Mouse (Mus musculus) midbrain, embryonic 11.5 days (tissue): Measurements from ENCODE around the gene Slc5a10. TPM values are rescaled to one million over a fixed set of nuclear protein-coding genes. Genes with fewer than 3 reads are reported as not detected.
"Not testable (repeated sequence)": the region's sequence is repeated elsewhere in the genome, so short reads cannot be mapped to it uniquely, and the experiment has no call there.

Source experiments
- ATAC-seq: fragments of 200-750 bp; cut with Nextera tagmentation; 2 replicates; pipeline ENCODE4 v1.8.0; 2017; ENCODE audit warnings: moderate TSS enrichment, moderate library complexity; ENCODE audit not compliant: low FRiP score
- DNase-seq: peaks from one replicate; pipeline ENCODE4 v3.0.0; 2015; ENCODE audit warnings: low spot score; ENCODE audit errors: missing footprints
- H3K27ac ChIP-seq: fragments of 300-500 bp; sonication (generic); 2 replicates; pipeline ENCODE4 v1.5.1; 2014; ENCODE audit warnings: low read depth, low read length
- H3K27me3 ChIP-seq: fragments of 300-500 bp; sonication (generic); 2 replicates; pipeline ENCODE4 v1.6.1; 2014; ENCODE audit warnings: mild to moderate bottlenecking, low read length, moderate library complexity, mixed read lengths; ENCODE audit not compliant: control insufficient read depth, insufficient read depth
- H3K36me3 ChIP-seq: fragments of 300-500 bp; sonication (generic); 2 replicates; pipeline ENCODE4 v1.6.1; 2014; ENCODE audit warnings: mild to moderate bottlenecking, low read length, moderate library complexity, mixed read lengths; ENCODE audit not compliant: control insufficient read depth, insufficient read depth
- H3K4me1 ChIP-seq: fragments of 300-500 bp; sonication (generic); 2 replicates; pipeline ENCODE4 v1.6.1; 2014; ENCODE audit warnings: low read length; ENCODE audit not compliant: control insufficient read depth, insufficient read depth
- H3K4me2 ChIP-seq: fragments of 300-500 bp; sonication (generic); 2 replicates; pipeline ENCODE4 v1.6.1; 2014; ENCODE audit warnings: mild to moderate bottlenecking, moderate library complexity
- H3K4me3 ChIP-seq: fragments of 300-500 bp; sonication (generic); 2 replicates; pipeline ENCODE4 v1.5.1; 2014; ENCODE audit warnings: low read depth, low read length
- H3K9ac ChIP-seq: fragments of 300-500 bp; sonication (generic); 2 replicates; pipeline ENCODE4 v1.6.1; 2014; ENCODE audit warnings: low read length
- H3K9me3 ChIP-seq: fragments of 300-500 bp; sonication (generic); 2 replicates; pipeline ENCODE4 v1.6.1; 2016; ENCODE audit warnings: low read length; ENCODE audit not compliant: control insufficient read depth
- WGBS: fragments of 180-500 bp; shearing (Covaris S2); extraction: QIAGEN DNeasy Blood & Tissue Kit; methylation state at CpG from one replicate; pipeline ENCODE4 v1.1.7; 2014; 5-methylcytosine and 5-hydroxymethylcytosine counted together
- polyA plus RNA-seq: library from polyadenylated mRNA; unstranded; fragments of >200 nt; fragmentation: Nextera tagmentation; extraction: Ambion mirVana; gene quantifications from 2 replicates; pipeline ENCODE4 v1.2.1, GENCODE M21; 2014

Gene Slc5a10
- polyA plus RNA-seq, 1 experiment from 2014 or later: not detected

DNA sequence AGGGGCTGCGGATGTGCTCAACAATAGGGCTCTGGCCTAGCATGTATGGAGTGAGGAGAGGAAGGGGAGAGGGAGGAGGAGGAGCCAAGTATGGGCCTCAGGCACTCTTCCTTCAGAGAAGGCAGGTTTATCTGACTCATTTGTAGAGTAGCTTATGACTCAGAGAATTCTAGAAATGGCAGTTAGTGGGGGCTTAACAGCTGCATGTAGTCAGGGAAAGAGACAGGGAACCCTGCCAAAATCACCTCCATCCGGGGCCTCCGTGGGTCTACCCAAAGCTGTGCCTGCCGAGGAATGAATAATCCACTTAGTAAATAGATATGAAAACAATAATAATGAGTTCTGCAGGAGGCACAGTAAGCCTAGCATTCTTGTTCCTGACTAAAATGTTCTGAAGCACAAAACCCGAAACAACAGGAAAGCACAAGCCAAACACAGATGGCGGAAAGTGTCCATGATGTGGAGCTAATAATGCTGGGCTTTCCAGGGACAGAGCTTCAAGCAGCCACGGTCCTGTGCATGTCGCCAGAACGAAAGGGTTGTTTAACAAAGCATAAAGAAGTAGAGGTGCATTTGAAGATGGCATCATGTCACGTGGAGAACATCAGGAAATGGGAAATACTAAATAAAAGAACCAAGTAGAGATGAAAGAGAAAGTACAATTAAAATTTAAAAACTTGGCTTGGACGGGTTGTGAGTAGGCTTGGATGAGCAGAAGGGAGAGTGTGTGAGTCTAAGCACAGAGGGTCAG lies 75.9 kb downstream of the Slc5a10 start:
- no peak overlapping the region for H3K4me3 ChIP-seq
- WGBS: 79% methylated on average over 11 of the region's 11 CpGs

DNA sequence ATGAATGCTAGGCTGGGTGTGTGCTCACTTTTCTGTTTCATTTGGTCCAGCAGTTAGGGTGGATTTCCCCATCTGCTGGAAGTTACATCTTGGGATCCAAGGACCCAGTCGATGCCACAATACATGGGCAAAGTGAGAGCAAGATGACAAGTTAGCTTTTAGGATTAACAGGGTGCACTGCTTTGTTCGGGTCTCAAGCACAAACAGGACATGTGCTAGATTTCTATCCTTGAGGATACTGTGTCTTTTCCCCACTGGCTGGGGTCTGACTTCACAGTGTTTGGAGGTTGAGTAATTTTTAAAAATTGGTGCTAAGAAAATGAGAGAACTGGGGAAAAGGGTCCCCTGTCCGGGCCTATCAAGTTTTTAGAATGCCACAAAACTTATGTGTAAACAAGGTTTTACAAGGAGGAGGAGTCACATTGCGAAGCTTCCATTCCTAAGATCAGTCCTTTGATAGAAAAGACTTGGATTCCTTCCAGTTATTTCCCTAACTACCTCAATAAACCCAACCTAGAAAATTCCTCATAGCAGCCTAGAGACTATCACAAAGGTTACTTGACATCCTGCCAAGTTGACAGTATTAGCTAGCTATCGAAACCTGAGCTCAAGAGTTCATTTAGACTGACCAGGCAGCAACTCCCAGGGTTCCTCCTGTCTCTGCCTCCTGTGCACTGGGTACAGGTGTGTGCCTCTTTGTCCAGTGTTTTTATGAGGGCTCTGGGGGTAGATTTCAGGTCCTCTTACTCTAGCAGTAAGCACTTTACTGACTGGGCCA lies 77.3 kb downstream of the Slc5a10 start:
- Histone ChIP-seq H3K9ac (no peak overlapping the region), H3K27me3 (no peaks in the 10 kb centered on the region), H3K36me3 (no peaks in the 10 kb centered on the region), H3K4me1 (no peaks in the 10 kb centered on the region), H3K4me2 (no peak overlapping the region), H3K4me3 (no peak overlapping the region), H3K27ac (no peak overlapping the region), H3K9me3 (no peaks in the 10 kb centered on the region)
- WGBS: 81% methylated on average over 5 of the region's 5 CpGs
- DNase-seq: no peak
- no peak for ATAC-seq

More for the DNA sequence above, 75.9 kb downstream of the Slc5a10 start:
- Histone ChIP-seq H3K27ac (no peak overlapping the region), H3K9ac (no peak overlapping the region), H3K27me3 (no peaks in the 10 kb centered on the region), H3K4me2 (no peak overlapping the region), H3K36me3 (no peaks in the 10 kb centered on the region), H3K4me1 (no peaks in the 10 kb centered on the region), H3K9me3 (no peaks in the 10 kb centered on the region)
- DNase-seq (no peak), ATAC-seq (no peak)

DNA sequence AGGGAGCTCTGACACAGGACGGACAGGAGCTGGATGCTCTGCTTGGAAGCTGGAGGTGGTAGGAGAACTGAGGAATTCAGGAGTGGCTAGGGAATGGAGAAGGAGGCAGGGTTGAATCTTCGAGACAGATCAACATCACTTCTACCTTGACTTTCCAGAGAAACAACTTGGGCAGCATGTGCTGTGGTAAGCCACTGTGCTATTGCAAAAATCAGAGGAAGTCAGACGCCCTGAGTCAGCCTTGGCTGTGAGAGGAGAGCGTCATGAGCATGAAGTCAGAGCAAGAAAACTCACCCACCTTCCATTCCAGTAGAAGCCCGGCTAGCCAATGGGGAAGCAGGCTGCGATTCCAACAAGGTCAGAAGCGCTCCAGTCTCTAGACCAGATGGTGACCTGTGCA lies 78.5 kb downstream of the Slc5a10 start:
- Histone ChIP-seq H3K27ac (no peak overlapping the region), H3K9me3 (no peaks in the 10 kb centered on the region), H3K4me1 (no peaks in the 10 kb centered on the region), H3K9ac (no peak overlapping the region), H3K36me3 (no peaks in the 10 kb centered on the region), H3K27me3 (no peaks in the 10 kb centered on the region), H3K4me3 (no peak overlapping the region), H3K4me2 (no peak overlapping the region)
- WGBS: 83% methylated on average over 7 of the region's 7 CpGs
- DNase-seq (no peak), ATAC-seq (no peak)

DNA sequence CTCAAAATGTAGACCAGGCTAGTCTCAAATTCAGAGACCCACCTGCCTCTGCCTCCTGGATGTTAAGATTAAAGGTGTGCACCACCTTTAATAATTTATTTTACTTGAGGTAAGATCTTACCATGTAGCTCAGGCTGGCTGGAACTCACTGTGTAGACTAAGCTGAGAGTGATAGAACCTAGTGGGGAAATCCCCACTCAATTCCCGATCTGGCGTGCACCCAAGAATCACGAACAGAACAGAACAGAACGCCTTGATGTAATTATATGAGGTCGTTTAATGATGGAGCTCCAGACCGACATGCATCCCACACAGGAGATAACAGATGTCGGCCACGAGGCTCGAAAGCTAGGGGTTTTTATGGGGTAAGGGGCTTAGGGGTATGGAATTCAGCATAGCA lies 80.0 kb downstream of the Slc5a10 start:
- not testable (repeated sequence) for H3K4me1 ChIP-seq, H3K36me3 ChIP-seq, H3K27ac ChIP-seq, H3K4me2 ChIP-seq, H3K27me3 ChIP-seq, H3K4me3 ChIP-seq, H3K9ac ChIP-seq, ATAC-seq, DNase-seq, H3K9me3 ChIP-seq
- 89% methylated on average over 9 of the region's 9 CpGs for WGBS

DNA sequence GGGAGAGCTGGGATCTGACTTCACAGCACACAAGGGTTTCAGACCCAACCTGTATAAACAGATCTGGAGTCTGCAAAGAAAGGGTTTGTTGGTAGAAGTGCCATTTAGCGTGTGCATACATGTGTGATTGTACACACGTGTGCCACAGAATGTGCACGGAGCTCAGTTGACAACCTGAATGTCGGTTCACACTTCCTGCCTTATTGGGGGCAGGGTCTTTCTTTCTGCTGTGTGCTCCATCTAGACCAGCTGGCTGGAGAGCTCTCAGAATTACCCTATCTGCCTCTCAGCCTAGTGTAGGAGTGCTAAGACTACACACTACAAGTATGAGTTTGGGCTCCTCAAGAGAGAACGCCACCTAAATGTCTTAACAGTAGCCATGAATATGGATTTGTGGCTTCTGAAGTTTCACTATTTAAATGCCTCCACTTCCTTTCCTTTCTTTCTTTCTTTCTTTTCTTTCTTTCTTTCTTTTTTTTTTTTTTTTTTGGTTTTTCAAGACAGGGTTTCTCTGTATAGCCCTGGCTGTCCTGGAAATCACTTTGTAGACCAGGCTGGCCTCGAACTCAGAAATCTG lies 80.9 kb downstream of the Slc5a10 start:
- WGBS: 88% methylated on average over 6 of the region's 6 CpGs
- Histone ChIP-seq H3K4me2 (no peak overlapping the region), H3K27me3 (no peaks in the 10 kb centered on the region), H3K4me1 (no peaks in the 10 kb centered on the region), H3K4me3 (no peak overlapping the region), H3K36me3 (no peaks in the 10 kb centered on the region), H3K27ac (no peak overlapping the region), H3K9me3 (no peaks in the 10 kb centered on the region), H3K9ac (no peak overlapping the region)
- DNase-seq: no peak
- no peak for ATAC-seq

DNA sequence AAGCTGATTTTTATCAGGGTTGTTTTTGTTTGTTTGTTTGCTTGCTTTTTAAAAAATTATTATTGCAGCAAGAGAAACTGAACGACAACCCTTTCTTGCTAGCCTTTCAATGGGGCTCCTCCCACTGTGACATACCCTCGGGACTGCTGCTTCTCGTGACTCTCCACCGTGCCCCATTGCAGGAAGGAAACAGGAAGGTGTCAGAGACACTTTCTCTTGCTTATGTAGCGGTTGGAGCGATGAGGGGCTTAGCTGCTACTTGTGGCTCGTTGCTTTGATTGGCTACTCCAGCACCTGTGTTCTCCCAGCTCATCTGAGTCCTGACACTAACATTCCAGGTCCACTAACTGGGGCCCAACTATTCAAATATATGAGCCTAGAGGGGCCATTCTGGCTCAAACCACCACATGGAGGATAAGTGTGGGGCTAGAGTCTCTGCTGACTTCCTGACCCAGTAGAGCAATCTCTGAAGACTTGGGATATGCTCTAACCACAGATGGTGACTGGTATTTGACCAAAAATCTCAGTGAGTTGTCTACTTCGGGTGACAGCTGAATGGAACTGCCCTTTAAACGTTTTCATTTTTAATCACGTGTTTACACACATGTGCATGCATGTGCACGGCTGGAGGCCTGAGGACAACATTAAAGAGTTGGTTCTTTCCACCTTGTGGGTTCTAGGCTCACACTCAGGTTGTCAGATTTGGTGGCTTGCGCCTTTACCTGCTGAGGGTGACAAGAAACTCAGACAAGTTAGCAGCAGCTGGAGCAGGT lies 81.7 kb downstream of the Slc5a10 start:
- no peak for ATAC-seq
- Histone ChIP-seq H3K4me3 (no peak overlapping the region), H3K27me3 (no peaks in the 10 kb centered on the region), H3K4me2 (no peak overlapping the region), H3K4me1 (no peaks in the 10 kb centered on the region), H3K36me3 (no peaks in the 10 kb centered on the region), H3K9me3 (no peaks in the 10 kb centered on the region), H3K27ac (no peak overlapping the region), H3K9ac (no peak overlapping the region)
- WGBS: 79% methylated on average over 12 of the region's 12 CpGs
- DNase-seq: no peak

DNA sequence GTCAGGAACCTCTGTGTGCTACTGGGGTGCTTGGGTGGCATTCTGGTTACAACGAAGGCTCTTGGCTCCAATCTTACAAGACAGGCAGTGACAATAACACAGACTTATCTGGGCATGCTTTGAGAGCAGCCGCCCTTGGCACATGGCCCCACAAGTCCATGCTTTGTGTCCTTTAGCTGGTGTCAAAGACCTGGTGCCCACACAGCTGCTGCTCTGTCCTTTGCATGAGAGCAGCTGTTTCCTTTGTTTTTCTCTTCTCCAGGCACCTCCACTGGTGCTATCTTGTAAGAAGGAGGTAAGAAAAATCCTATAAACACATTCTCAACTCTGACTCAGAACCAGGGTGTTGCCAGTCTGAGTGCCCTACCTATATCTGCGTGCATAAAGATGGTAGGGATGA lies 82.8 kb downstream of the Slc5a10 start:
- Histone ChIP-seq H3K27ac (no peak overlapping the region), H3K9ac (no peak overlapping the region), H3K36me3 (no peaks in the 10 kb centered on the region), H3K9me3 (no peaks in the 10 kb centered on the region), H3K4me1 (no peaks in the 10 kb centered on the region), H3K4me3 (no peak overlapping the region), H3K27me3 (no peaks in the 10 kb centered on the region), H3K4me2 (no peak overlapping the region)
- ATAC-seq (no peak), DNase-seq (no peak)
- WGBS: 91% methylated on average over 3 of the region's 3 CpGs

DNA sequence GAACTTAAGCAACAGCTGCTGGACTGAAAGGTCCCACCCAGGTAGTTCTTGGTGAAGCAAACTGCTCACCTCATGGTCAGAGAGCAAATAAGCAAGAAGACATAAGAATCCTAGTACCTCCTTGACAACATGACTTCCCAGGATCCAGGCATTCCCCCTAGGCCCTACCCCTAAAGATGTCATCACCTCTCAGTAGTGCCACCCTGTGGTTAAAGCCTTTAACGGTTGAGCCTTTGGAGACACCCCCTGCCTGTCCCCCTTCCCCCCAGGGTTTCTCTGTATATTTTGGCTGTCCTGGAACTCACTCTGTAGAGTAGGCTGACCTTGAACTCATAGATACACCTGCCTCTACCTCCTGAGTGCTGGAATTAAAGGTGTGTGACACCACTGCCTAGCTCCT lies 83.2 kb downstream of the Slc5a10 start:
- ATAC-seq: no peak
- no peaks in the 10 kb centered on the region for H3K36me3 ChIP-seq
- H3K27ac ChIP-seq: no peak overlapping the region
- no peaks in the 10 kb centered on the region for H3K27me3 ChIP-seq
- H3K9ac ChIP-seq: no peak overlapping the region
- WGBS: 48% methylated on average over 1 of the region's 1 CpGs
- no peaks in the 10 kb centered on the region for H3K9me3 ChIP-seq
- no peak overlapping the region for H3K4me2 ChIP-seq
- no peak for DNase-seq
- H3K4me1 ChIP-seq: no peaks in the 10 kb centered on the region
- no peak overlapping the region for H3K4me3 ChIP-seq
